Mouse (Mus musculus): ENCODE results near the gene Pinlyp.

DNA sequence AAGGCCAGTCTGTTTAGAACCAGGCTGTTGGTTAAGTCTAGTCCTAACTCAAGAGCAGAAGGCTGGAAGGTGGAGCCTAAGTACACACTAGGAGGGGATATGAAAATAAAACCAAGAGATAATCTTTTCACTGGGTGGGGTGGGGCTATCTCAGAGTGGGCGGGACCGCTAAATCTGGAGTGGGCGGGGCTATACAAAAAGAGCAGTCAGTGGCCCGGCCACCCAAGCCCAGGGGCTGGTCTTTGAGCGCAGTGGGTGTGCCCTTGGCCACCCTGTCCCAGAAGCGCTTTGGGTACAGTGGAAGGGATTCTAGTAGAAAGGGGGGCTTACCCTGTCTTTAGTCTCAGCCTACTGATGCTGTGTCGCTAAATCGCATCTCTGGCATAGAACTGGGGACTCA lies 40.9 kb upstream of the Pinlyp start:
- TF ChIP-seq POLR2A (IDR thresholded peaks at IDR 0.05; ENCODE audit: low read depth, low read length), result no peak
- no peak for TF ChIP-seq CTCF (conservative IDR thresholded peaks at IDR 0.05; ENCODE audit: insufficient read depth, insufficient read length, low read depth, low read length)

Measured in kidney, adult 2 months (tissue).